In genomic region chr9:74530317-74530716, GRCm38 (mm10) we compare ENCODE assay signal across 9 mouse cellular contexts.
DNase-seq lines count a peak whose midpoint lies in the region; ATAC-seq lines count a peak whose summit lies in the region.
"Had no signal": no experiment of that assay in that cellular context is flagged by ENCODE, and none has a peak within 500 bp of the region (broad histone marks: within the 10 kb centered on the region; RNA-seq: fewer than 3 reads in every experiment).

No protein-coding gene starts in this region.

- DNase-seq in liver: peak; percentile 54
- DNase-seq in c-Kit-positive CD71-negative TER-119-negative erythroid progenitor cells, embryonic 14.5 days (ENCODE audit: low read depth): peak; percentile 19
- peak; percentile 45 to 80 for DNase-seq in layer of hippocampus, adult 8-10 months (ENCODE audit: low spot score in 2 of 2)
- peak; percentile 41 for DNase-seq in lung, postnatal 14 days
- peak; percentile 75 to 85 for DNase-seq in right cerebral cortex, postnatal 10 days (ENCODE audit: low spot score in 2 of 2)
- no peak for DNase-seq in gastrocnemius, adult 18-20 months (ENCODE audit: low spot score)

- no peaks in the 10 kb centered on the region for H3K4me1 ChIP-seq in liver, embryonic 12.5 days
- peaks cover 7% of the 10 kb centered on the region for H3K4me1 ChIP-seq in forebrain, embryonic 15.5 days

- WGBS in liver, embryonic 12.5 days (ENCODE audit: insufficient replicate concordance): 13% methylated on average over 10 of the region's 10 CpGs
- WGBS in forebrain, embryonic 15.5 days: 8% methylated on average over 10 of the region's 10 CpGs

- H3K27me3 ChIP-seq in liver, embryonic 12.5 days (replicated peaks): no peaks in the 10 kb centered on the region
- no peaks in the 10 kb centered on the region for H3K27me3 ChIP-seq in forebrain, embryonic 15.5 days

- H3K9me3 ChIP-seq in liver, embryonic 12.5 days (replicated peaks): no peaks in the 10 kb centered on the region
- H3K9me3 ChIP-seq in forebrain, embryonic 15.5 days: no peaks in the 10 kb centered on the region

- no peak overlapping the region for H3K4me2 ChIP-seq in liver, embryonic 12.5 days
- H3K4me2 ChIP-seq in forebrain, embryonic 15.5 days (replicated peaks): peak overlapping the region; percentile 28

- H3K27ac ChIP-seq in liver, embryonic 12.5 days: no peak overlapping the region
- no peak overlapping the region for H3K27ac ChIP-seq in forebrain, embryonic 15.5 days (replicated peaks)

- H3K9ac ChIP-seq in liver, embryonic 12.5 days: no peak overlapping the region
- 0 out of 2 replicates have a peak overlapping the region, but pooled peaks have one; percentile 19 for H3K9ac ChIP-seq in forebrain, embryonic 15.5 days (replicated peaks)

- no peak overlapping the region for H3K4me3 ChIP-seq in liver, embryonic 12.5 days
- no peak overlapping the region for H3K4me3 ChIP-seq in forebrain, embryonic 15.5 days
- H3K4me3 ChIP-seq: myocyte had no signal

- no peaks in the 10 kb centered on the region for H3K36me3 ChIP-seq in liver, embryonic 12.5 days
- H3K36me3 ChIP-seq in forebrain, embryonic 15.5 days: no peaks in the 10 kb centered on the region

- no peak for ATAC-seq in liver, embryonic 12.5 days
- ATAC-seq in forebrain, embryonic 15.5 days (replicated peaks): peak; percentile 80; the same call in 1 of the 2 replicates
